Mouse (Mus musculus): ENCODE measurements around the gene Tepp. TPM values are rescaled to one million over a fixed set of nuclear protein-coding genes. Genes with fewer than 3 reads are reported as not detected.

Gene Tepp
- polyA plus RNA-seq, 1 experiment = not detected

DNA sequence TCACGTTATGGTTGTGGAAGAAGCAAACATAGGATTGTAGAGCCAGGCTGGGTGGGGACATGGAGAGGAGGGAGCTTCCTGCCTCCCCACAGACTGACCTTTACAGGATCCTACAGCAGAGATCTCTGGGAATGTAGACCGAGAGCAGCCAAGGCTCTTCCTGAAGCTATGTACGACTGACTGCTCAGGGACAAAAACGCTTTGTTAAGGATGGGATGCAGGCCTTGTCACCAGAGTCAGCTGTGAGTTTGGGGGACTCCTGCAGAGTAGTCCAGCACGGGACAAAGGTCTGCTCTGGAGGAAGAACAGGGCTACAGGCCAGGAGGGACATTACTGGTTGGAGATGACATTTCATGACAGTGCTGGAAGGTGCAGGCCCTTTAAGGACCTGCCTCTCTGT is 14.3 kb downstream of the Tepp start:
- WGBS = 45% methylated on average over 5 of the region's 5 CpGs
- no peak for TF ChIP-seq CTCF (IDR thresholded peaks at IDR 0.05; ENCODE audit: insufficient read depth, low read depth, low read length)
- no peak for TF ChIP-seq POLR2A (IDR thresholded peaks at IDR 0.05; ENCODE audit: insufficient read depth, low read depth, low read length)
- H3K4me1 ChIP-seq (ENCODE audit: control insufficient read depth, insufficient read depth, low read length) = peaks cover 22% of the 10 kb centered on the region
- H3K4me3 ChIP-seq (ENCODE audit: insufficient read depth, low read depth, low read length) = no peak overlapping the region
- H3K27ac ChIP-seq (ENCODE audit: insufficient read depth, low read depth, low read length) = no peak overlapping the region

DNA sequence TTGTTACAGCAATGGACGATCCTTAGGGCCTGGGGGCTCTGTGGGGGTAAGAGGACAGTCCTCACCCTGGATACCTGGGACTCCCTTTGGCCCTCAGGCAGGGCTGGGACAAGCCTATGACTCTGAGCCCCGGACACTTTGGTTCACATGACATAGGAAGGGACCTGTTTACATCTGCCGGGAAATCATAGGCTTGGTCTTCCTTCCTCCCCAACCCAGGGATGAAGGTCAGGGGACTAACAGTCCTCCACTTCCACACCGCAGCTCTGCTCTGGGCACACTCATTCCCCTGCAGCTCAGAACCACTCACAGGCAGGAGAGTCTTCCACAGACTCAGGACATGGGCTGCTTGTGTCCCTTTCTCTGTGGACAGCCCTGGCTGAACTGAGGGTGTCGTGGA is 16.5 kb downstream of the Tepp start:
- WGBS = 79% methylated on average over 5 of the region's 5 CpGs
- Histone ChIP-seq H3K4me3 (ENCODE audit: insufficient read depth, low read depth, low read length) (no peak overlapping the region), H3K4me1 (ENCODE audit: control insufficient read depth, insufficient read depth, low read length) (peaks cover 12% of the 10 kb centered on the region), H3K27ac (ENCODE audit: insufficient read depth, low read depth, low read length) (no peak overlapping the region)
- no peak for TF ChIP-seq CTCF (IDR thresholded peaks at IDR 0.05; ENCODE audit: insufficient read depth, low read depth, low read length)
- no peak for TF ChIP-seq POLR2A (IDR thresholded peaks at IDR 0.05; ENCODE audit: insufficient read depth, low read depth, low read length)

DNA sequence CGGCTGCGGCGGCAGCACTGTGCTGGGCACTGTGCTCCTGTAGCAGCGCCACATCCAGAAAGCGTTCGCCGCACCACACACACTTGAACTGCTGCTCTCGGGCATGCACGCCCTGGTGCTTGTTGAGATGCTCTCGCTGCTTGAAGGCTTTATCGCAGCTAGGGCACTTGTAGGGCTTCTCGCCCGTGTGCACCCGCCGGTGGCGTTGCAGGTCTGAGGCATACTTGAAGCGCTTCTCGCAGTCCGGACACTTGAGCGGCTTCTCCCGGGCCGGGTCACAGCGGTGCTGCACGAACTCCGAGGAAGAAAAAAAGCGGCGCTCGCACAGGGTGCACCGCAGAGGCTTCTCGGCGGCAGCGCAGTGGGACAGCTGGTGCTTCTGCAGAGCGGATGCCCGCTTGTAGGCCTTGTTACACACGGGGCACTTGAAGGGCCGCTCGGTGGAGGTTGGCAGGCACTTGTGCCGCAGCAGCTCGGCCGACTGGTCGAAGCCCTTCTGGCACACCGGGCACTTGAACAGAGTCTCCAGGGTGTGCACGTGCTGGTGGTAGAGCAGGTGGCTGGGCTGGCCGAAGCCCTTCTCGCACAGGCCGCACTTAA is 17.6 kb downstream of the Tepp start:
- no peak for TF ChIP-seq POLR2A (IDR thresholded peaks at IDR 0.05; ENCODE audit: insufficient read depth, low read depth, low read length)
- TF ChIP-seq CTCF (IDR thresholded peaks at IDR 0.05; ENCODE audit: insufficient read depth, low read depth, low read length) = no peak
- H3K4me1 ChIP-seq (ENCODE audit: control insufficient read depth, insufficient read depth, low read length) = peaks cover 15% of the 10 kb centered on the region
- no peak overlapping the region for H3K4me3 ChIP-seq (ENCODE audit: insufficient read depth, low read depth, low read length)
- 90% methylated on average over 46 of the region's 46 CpGs for WGBS
- H3K27ac ChIP-seq (ENCODE audit: insufficient read depth, low read depth, low read length) = no peak overlapping the region

DNA sequence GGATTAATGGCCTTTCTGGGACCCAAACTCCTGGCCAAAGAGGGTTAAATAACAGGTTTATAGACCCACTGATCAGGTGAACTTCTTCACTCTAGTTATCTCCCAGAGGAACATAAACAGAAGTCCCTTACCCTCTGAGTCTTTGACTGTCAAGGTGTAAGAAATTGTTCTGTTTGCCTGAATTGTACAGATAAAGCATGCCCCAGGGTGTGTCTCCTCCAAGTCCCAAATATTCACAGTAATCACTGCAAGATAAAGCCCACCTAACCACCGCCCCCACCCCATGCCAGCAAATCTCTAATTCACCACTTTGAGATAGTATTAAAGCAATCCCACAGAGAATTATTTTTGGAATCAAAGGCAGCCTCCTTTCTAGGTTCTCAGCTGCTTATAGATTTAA is 20.0 kb downstream of the Tepp start:
- TF ChIP-seq POLR2A (IDR thresholded peaks at IDR 0.05; ENCODE audit: insufficient read depth, low read depth, low read length) = no peak
- no peak for TF ChIP-seq CTCF (IDR thresholded peaks at IDR 0.05; ENCODE audit: insufficient read depth, low read depth, low read length)
- no peak overlapping the region for H3K27ac ChIP-seq (ENCODE audit: insufficient read depth, low read depth, low read length)
- H3K4me1 ChIP-seq (ENCODE audit: control insufficient read depth, insufficient read depth, low read length) = peaks cover 12% of the 10 kb centered on the region
- WGBS = 43% methylated on average over 1 of the region's 1 CpGs
- H3K4me3 ChIP-seq (ENCODE audit: insufficient read depth, low read depth, low read length) = no peak overlapping the region

DNA sequence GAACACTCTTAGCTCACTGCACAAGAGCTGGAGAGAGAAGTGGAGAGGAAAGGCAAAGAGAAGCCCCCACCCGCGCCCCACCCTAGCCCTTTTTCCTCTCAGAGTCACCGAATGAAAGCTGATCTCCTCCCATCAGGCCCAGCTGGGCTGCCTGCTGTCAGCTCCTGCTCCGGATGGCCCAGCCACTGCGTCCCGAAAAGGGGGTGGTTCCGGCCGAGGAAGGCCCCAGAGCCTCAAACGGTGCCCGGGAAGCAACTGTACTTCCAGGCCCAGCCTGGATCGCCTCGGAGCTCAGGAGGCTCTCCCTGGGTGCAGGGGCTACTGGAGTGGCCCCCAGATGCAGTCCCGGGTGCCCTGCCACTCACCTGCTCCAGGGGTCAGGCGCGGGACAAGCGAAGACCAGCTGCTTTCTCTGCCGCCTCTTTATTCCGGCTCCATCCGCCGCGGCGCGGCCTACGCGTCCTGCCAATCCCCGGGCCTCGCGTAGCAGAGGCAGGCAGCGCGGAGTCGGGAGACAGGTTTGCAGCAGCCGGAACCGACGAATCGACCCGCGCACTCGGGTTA is 20.9 kb downstream of the Tepp start:
- 0% methylated on average over 38 of the region's 38 CpGs for WGBS
- peaks cover 11% of the 10 kb centered on the region for H3K4me1 ChIP-seq (ENCODE audit: control insufficient read depth, insufficient read depth, low read length)
- TF ChIP-seq POLR2A (IDR thresholded peaks at IDR 0.05; ENCODE audit: insufficient read depth, low read depth, low read length) = no peak
- TF ChIP-seq CTCF (IDR thresholded peaks at IDR 0.05; ENCODE audit: insufficient read depth, low read depth, low read length) = no peak
- peak overlapping the region; percentile 32; the same call in 1 of the 2 replicates for H3K27ac ChIP-seq (ENCODE audit: insufficient read depth, low read depth, low read length)
- H3K4me3 ChIP-seq (ENCODE audit: insufficient read depth, low read depth, low read length) = peak overlapping the region; percentile 85

DNA sequence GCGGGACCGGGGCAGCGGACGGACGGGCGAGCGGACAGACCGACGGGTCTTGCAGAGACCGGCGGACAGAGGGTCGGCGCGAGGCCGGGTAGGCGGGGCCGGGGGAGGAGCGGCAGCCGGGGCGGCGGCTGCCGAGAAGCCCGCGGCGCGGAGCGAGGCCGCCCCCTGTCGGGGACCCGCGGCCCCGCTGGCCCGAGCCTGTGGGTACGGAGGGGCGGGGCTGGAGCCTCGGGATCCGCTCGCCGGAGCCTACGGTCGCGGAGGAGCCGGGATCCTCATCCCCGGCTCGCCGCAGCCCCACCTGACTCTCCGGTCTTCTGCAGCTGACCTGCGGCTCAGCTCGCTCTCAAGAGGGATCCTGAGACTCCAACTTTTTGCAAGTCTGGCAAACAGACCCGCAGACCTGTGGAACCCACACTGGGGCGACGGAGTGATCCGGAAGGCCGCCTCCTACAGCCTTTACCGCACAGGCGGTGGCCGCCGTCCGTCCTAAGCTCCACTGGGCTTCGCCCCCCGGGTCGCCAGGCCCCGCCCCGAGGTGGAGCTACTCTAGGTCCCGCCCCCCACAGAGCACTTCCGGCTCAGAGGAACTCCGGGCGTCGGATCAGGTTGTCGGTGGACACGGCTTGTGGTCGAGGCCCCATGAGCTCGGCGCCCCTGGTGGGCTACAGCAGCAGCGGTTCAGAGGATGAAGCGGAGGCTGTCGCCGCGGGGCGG is 21.5 kb downstream of the Tepp start, which contains the start of the genes Zfp319 and Usb1:
Gene Zfp319, minus strand, starts transcription at position 231 of the 717 bp plus-strand sequence.
Gene Usb1, plus strand, starts transcription at position 565 of the 717 bp plus-strand sequence.
- Histone ChIP-seq H3K27ac (ENCODE audit: insufficient read depth, low read depth, low read length) (peak within 1 kb of the TSS; percentile 57), H3K4me3 (ENCODE audit: insufficient read depth, low read depth, low read length) (peak within 1 kb of the TSS; percentile 85), H3K4me1 (ENCODE audit: control insufficient read depth, insufficient read depth, low read length) (peaks cover 11% of the 10 kb centered on the region)
- no peak for TF ChIP-seq CTCF (IDR thresholded peaks at IDR 0.05; ENCODE audit: insufficient read depth, low read depth, low read length)
- peak; percentile 66 for TF ChIP-seq POLR2A (IDR thresholded peaks at IDR 0.05; ENCODE audit: insufficient read depth, low read depth, low read length)
- under 1% methylated on average over 77 of the region's 80 CpGs for WGBS

DNA sequence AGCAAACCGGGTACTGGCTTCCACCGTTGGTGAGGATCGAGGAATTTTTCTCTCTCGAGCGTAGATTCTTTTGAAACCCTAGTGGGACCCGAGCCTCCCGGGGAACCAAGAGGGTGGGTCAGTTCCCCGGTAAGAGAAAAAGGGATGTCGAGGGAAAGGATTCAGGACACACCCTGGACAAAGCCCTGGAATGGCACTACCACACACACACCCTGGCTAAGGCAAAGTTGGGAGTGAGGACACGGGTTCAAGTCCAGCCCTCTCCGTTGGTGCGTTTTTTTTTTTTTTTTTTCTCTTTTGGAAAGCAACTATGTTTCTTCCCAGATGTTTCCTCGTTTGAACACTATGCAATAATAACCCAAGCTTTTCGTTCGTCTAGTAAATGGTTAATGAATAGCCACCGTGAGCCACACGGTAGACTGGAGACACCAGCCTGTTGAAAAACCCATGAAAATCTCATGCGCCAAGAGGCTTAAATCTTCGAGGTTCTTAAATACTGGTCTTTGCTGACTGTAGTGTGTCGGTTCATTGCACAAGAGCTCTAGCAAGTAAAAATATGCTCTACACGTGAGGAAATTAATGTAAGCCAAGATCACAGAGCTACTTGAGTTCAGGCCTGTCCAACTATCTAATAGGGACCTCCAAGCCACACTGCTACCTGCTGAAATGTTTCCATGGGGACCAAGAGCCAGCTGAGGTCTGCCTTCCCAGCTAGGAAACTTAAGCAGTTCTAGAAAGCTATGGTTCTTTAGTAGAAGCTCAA is 22.3 kb downstream of the Tepp start:
- 0 out of 2 replicates have a peak overlapping the region, but pooled peaks have one; percentile 34 for H3K27ac ChIP-seq (ENCODE audit: insufficient read depth, low read depth, low read length)
- H3K4me1 ChIP-seq (ENCODE audit: control insufficient read depth, insufficient read depth, low read length) = peaks cover 8% of the 10 kb centered on the region
- 15% methylated on average over 21 of the region's 21 CpGs for WGBS
- TF ChIP-seq CTCF (IDR thresholded peaks at IDR 0.05; ENCODE audit: insufficient read depth, low read depth, low read length) = no peak
- TF ChIP-seq POLR2A (IDR thresholded peaks at IDR 0.05; ENCODE audit: insufficient read depth, low read depth, low read length) = no peak
- H3K4me3 ChIP-seq (ENCODE audit: insufficient read depth, low read depth, low read length) = peak overlapping the region; percentile 85

DNA sequence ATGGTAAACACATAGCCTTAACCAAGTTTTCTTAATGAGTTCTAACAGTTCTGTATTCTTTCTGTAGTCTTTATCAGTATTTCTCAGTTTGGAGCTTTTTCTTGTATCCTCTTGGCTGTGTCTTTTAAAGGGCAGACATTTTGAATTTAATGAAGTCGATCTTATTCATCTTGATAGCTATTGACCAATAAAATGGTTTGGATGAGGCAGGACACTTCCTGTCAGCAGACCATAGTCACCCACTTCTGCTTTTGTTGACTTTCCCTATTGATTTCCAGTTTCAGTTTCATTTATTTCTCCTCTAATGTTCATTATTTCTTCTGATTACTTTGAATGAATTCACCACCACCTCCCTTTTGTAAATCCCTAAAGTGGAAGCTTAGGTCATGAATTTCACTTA is 25.3 kb downstream of the Tepp start:
- WGBS = 100% methylated on average over 1 of the region's 1 CpGs
- no peak overlapping the region for H3K4me3 ChIP-seq (ENCODE audit: insufficient read depth, low read depth, low read length)
- TF ChIP-seq CTCF (IDR thresholded peaks at IDR 0.05; ENCODE audit: insufficient read depth, low read depth, low read length) (no peak), POLR2A (IDR thresholded peaks at IDR 0.05; ENCODE audit: insufficient read depth, low read depth, low read length) (no peak)

More for the DNA sequence above, 25.3 kb downstream of the Tepp start:
- H3K4me1 ChIP-seq (ENCODE audit: control insufficient read depth, insufficient read depth, low read length) = 0 out of 2 replicates have a peak, but pooled peaks cover 3% of the 10 kb centered on the region
- no peak overlapping the region for H3K27ac ChIP-seq (ENCODE audit: insufficient read depth, low read depth, low read length)

Measured in olfactory bulb, adult 2 months (tissue).